ENCODE assay signal across 8 mouse cellular contexts in the genomic region with DNA sequence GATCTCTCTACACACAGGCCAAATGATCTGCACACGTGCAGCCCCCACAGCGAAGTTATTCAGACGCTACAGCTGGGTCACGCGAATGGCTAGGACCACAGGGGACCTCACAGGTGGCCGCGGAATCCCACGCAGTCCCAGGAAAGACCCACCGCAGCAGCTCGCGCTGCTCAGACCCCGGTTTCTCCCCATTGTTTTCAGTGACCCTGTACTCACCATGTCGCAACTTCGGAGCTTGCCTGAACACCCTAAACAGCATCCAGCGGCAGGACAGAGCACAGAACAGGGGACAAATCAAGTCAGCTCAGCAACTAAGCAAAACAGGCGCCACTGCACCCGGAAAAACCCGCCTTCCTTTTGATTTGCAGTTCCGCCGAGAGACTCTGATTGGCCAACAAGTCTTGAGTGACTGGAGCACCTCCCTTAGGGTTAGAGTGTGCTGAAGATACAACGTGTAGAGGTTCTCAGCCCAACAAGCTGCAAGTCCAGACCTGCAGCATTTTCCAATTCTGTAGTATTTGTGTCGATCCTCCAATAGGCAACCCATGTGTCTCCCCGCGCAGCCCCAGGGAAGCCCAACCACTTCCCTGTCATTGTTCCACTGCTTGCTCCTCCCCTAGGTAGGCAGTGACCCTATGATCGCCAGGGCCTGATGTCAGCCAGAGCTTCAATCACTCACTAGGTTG. TPM values are rescaled to one million over a fixed set of nuclear protein-coding genes. Genes with fewer than 3 reads are reported as not detected.
A peak's percentile ranks its signal among the peaks of the same experiment; 100 is the strongest.
DNase-seq lines count a peak whose midpoint lies in the region; ATAC-seq lines count a peak whose summit lies in the region.
"Not testable (repeated sequence)": the region's sequence is repeated elsewhere in the genome, so short reads cannot be mapped to it uniquely, and the experiment has no call there.

No protein-coding gene starts in this region.

- peak; percentile 89 for ATAC-seq in embryonic facial prominence, embryonic 13.5 days (ENCODE audit: insufficient number of reproducible peaks, insufficient read depth, low FRiP score, low TSS enrichment, low read depth)
- peak; percentile 97 for ATAC-seq in midbrain, embryonic 12.5 days (ENCODE audit: low FRiP score, low read depth)

- H3K27me3 ChIP-seq in embryonic facial prominence, embryonic 13.5 days; limb, embryonic 10.5 days (ENCODE audit: low read depth, poor library complexity, severe bottlenecking); midbrain, embryonic 12.5 days: not testable (repeated sequence)

- WGBS in embryonic facial prominence, embryonic 13.5 days, result under 1% methylated on average over 25 of the region's 25 CpGs
- WGBS in limb, embryonic 10.5 days, result 2% methylated on average over 25 of the region's 25 CpGs
- 2% methylated on average over 25 of the region's 25 CpGs for WGBS in midbrain, embryonic 12.5 days

- H3K27ac ChIP-seq in embryonic facial prominence, embryonic 13.5 days, result peak overlapping the region; percentile 51; the same call in 1 of the 2 replicates
- peak overlapping the region; percentile 84 for H3K27ac ChIP-seq in limb, embryonic 10.5 days
- H3K27ac ChIP-seq in midbrain, embryonic 12.5 days (replicated peaks), result not testable (repeated sequence)

- peak overlapping the region; percentile 67 for H3K4me2 ChIP-seq in embryonic facial prominence, embryonic 13.5 days
- H3K4me2 ChIP-seq in midbrain, embryonic 12.5 days (replicated peaks), result peak overlapping the region; percentile 69

- not testable (repeated sequence) for H3K36me3 ChIP-seq in embryonic facial prominence, embryonic 13.5 days; limb, embryonic 10.5 days; midbrain, embryonic 12.5 days

- not testable (repeated sequence) for H3K9me3 ChIP-seq in embryonic facial prominence, embryonic 13.5 days; limb, embryonic 10.5 days (replicated peaks); midbrain, embryonic 12.5 days

- H3K9ac ChIP-seq in embryonic facial prominence, embryonic 13.5 days, result peak overlapping the region; percentile 80
- H3K9ac ChIP-seq in midbrain, embryonic 12.5 days (replicated peaks), result peak overlapping the region; percentile 59

- DNase-seq in 3134 (ENCODE audit: extremely low read depth, insufficient read length, low spot score), result peak; percentile 64
- peak; percentile 40 for DNase-seq in adrenal gland, postnatal 25 days
- peak; percentile 58 to 72 for DNase-seq in heart, adult 18-20 months
- peak; percentile 65 for DNase-seq in kidney, adult 18-20 months
- peak; percentile 67 for DNase-seq in limb, embryonic 10.5 days (ENCODE audit: low spot score)
- peak; percentile 11 for DNase-seq in spleen, adult 12 weeks (ENCODE audit: low spot score)

- not testable (repeated sequence) for H3K4me1 ChIP-seq in embryonic facial prominence, embryonic 13.5 days; limb, embryonic 10.5 days; midbrain, embryonic 12.5 days

- peak overlapping the region; percentile 65 for H3K4me3 ChIP-seq in embryonic facial prominence, embryonic 13.5 days
- H3K4me3 ChIP-seq in limb, embryonic 10.5 days, result peak overlapping the region; percentile 63
- H3K4me3 ChIP-seq in midbrain, embryonic 12.5 days, result peak overlapping the region; percentile 58

RNA-seq across cellular contexts. Expression of a gene that starts 44.4 kb away (rescaled TPM):
- total RNA-seq in adrenal gland, postnatal 25 days (2021), result 8.9 and 12.4 TPM in 2 replicates
- 7.7 and 8.1 TPM in 2 replicates for polyA plus RNA-seq in embryonic facial prominence, embryonic 13.5 days (2015; fragmentation: Nextera tagmentation; extraction: Ambion mirVana)
- 1 to 10 TPM; 1.6 to 2.1 TPM for total RNA-seq in heart, adult 18-20 months (2021)
- 10.8 and 13.2 TPM in 2 replicates for polyA plus RNA-seq in limb, embryonic 10.5 days (2016; fragmentation: Nextera tagmentation; extraction: Ambion mirVana)
- 5.3 and 5.8 TPM in 2 replicates for polyA plus RNA-seq in midbrain, embryonic 12.5 days (2016; fragmentation: Nextera tagmentation; extraction: Ambion mirVana)

Comparison
In these comparisons a context has a peak if more than half of its experiments do, and no peak if none do; other contexts are left out.
1. DNase-seq: peak in every context shown above with its lines; median percentile 67 in limb, embryonic 10.5 days; 65 in heart, adult 18-20 months; 65 in kidney, adult 18-20 months; 64 in 3134; 40 in adrenal gland, postnatal 25 days; 11 in spleen, adult 12 weeks.